Mouse (Mus musculus) left cerebral cortex, postnatal 10 days (tissue): ENCODE results near the gene Gm47429. TPM values are rescaled to one million over a fixed set of nuclear protein-coding genes. Genes with fewer than 3 reads are reported as not detected.
A peak's percentile ranks its signal among the peaks of the same experiment; 100 is the strongest.
"Not testable (repeated sequence)": the region's sequence is repeated elsewhere in the genome, so short reads cannot be mapped to it uniquely, and the experiment has no call there.

Experiments
- DNase-seq, 2 experiments: peaks; one replicate each; pipeline ENCODE4 v3.0.0; 2021 to 2022; ENCODE audit warnings: low spot score in 2 of 2, mixed read lengths in 1 of 2; ENCODE audit errors: extremely low spot score in 1 of 2
- intact Hi-C: fragments of 180-260 bp; cut with DNase I; formaldehyde crosslinking; loops from one replicate; pipeline ENCODE4 v1.15.1; 2025
- total RNA-seq, 2 experiments: library from RNA; stranded (reverse); gene quantifications; 2 replicates each; pipeline ENCODE4 v1.2.3; 2021

Gm47429 gene
- not detected for total RNA-seq

DNA sequence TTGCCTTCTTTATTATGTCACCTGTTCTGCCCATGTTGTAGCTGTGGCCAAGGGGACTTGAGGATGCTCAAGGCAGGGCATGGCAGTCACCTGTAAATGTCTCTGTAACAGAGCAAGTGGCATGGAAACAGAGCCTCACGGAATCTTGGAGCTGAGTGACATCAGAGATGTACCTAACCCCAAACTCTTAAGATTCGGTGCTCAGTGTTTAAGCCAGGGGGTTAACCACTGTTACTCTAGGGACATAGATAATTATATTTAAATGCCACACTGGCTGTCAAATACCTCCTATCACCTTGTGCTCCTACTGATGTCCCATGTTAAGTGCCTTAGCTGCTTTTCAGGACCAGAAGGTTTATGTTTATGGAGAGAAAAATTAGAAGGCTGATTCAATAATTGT, at the start of gene Gm47429:
TSS of gene Gm47429 (minus strand) at position 101 of the 400 bp plus-strand sequence.
- DNase-seq: no peak
- intact Hi-C loops: no loop called here

DNA sequence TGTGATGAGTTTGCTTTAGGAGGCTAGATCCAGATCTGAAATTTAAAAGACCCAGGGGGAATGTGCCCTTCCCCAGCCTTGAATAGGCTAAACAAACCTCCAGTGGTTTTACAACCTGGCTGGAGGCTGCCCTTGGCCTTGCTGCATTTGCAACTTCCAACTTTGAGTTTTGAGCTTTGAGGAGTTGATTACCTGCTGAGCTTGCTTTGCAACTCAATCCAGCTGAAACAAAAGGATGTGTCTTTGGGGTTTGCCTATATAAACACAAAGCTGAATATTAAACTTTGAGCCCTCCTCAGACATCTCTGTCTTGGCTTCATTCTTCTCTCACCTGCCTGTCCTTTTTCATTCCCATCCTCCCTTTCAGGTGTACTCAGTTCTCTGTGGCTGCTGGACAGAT, 44.8 kb upstream of the Gm47429 start:
- DNase-seq, intact Hi-C loops: not testable (repeated sequence)

DNA sequence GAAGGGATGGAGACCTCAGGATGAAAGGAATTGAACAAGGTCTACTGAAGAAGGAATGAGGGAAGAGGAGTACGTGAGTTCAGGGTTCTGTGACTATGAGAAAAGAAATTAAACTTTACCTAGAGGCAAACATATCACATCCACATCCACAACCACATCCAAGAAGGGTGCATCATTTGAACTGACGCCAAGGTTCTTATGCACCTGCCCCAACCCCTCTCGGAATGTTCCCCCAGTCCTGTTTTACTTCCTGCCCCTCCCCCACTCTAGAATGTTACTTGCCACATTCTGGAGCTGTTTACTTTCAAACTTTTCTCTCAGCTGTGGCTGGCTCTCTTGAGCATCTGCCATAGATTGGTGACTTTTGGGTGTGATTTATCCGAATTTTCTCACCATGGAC, 23.3 kb upstream of the Gm47429 start, which contains the start of gene Nutm2:
TSS of gene Nutm2 (plus strand) at position 301 of the 400 bp plus-strand sequence.
- no peak for DNase-seq
- intact Hi-C loops: no loop called here

DNA sequence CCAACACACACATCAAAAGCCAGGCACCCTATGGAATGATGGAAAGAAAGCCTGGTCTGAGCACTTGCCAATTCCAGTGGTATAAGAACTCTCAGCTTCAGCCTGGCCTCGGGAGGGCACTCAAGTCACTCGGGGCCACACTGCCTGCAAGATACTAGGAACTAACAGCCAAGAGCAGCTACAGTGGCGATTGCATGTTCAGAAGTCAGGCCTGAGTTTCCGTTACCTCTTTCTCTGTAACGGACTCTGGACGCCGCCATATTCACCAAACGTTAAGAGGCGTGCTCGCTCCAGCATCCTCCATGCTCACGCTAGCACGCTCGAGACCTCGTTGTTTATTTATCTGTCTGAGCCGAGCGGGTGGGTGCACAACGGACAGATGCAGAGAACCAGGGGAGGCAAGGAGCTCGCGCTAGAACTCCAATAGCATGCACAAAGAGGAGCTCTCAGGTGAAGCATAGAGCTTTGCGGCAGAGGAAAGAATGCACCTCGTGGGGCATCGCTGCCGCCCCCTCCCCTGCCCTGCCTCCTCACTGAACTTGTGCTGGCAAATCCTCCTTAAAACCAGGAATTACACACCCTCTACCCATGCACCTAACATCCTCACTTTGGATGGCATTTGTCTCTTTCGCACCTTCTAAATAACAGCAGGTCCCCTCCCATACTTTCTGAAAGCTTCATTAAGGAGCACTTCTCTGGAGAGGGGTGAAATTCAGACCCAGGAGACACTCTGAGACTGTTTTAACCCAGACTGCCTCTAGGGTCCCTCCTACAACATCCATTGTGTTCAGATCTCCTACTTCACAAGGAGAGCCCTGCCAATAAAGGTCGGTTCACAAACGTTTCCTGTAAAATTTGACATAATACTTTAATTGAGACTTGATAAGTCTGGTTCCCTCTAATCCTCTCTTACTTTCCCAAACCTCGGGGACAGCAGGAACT, 21.2 kb upstream of the Gm47429 start:
- no peak for DNase-seq

DNA sequence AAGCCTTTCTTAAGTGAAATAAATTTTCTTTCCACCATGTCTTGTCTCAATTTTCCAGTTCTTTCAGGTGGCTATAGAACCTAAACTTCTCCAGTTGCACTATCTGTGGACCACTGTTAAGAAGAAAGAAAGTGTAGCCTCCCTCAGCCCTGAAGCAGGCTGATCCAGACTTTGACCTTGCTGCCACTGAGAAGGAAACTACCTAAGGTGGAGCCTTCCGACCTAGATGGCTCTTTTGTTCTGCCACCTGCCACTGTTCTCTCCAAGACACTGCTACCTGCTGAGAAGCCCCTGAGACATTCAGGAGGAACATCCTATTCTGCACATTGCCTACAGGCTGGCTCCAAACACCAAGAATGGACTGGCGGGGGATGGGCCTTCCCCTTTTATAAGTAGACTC, 16.7 kb upstream of the Gm47429 start:
- intact Hi-C loops, DNase-seq: not testable (repeated sequence)

More for the DNA sequence above, 21.2 kb upstream of the Gm47429 start:
- intact Hi-C loops: no loop called here

DNA sequence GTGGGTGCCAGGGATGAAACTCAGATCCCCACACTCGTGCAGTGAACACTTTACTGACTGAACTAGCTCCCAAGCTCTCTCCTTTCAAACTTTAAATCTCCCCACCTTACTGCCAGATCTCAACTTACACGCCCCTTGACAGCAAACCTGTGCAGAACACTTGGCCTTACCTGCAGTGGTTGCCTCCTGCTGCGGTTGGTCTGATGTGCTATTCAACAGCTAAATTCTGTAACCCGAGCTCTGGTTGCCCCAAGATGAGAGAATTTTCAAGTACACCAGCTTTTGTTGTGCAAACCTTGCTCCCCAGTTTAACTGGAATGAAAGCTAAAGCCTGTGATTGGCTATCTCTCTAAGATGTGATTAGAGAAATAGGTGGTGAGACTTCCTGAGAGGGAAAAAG, 9.7 kb upstream of the Gm47429 start:
- DNase-seq: no peak
- intact Hi-C loops: no loop called here

DNA sequence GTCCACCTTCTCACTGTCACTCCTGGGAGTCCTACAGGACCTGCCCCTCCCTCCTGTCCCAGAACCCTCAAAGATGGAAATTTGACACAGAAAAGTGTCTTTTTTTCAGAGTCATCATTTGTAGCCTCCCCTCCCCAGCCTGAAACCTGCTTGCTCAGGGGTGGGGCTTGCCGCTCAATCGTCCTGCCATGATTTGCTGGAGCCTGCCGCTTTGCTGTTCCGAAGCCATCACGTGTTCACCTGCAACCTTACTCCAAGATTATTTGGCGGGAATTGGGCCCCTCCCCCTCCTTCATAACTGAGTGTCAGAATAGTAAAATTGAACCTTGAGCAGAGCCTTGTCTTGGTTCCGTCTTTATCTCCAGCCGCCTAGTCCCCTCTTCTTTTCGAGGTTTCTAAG, 8.6 kb upstream of the Gm47429 start:
- intact Hi-C loops, DNase-seq: not testable (repeated sequence)

DNA sequence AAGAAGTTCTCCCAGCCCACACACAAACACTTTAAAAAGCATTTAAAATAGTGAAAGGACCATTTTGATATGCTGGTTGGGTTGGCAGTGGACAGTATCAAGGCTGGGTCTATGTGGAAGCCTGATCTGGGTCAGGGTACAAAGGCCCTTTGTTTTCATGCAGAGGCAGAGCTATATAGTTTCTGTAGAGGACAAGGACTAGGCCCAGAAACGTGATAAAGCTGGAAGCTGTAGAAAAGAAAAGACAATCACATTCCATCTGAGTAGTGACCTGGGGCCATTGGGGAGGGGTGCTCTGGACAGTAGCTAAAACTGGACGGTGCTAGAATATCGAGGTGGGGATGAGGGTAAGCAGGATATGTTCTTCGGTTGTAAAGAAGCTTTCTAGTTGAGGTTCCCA, 1.5 kb upstream of the Gm47429 start:
- no peak for DNase-seq
- intact Hi-C loops: no loop called here

DNA sequence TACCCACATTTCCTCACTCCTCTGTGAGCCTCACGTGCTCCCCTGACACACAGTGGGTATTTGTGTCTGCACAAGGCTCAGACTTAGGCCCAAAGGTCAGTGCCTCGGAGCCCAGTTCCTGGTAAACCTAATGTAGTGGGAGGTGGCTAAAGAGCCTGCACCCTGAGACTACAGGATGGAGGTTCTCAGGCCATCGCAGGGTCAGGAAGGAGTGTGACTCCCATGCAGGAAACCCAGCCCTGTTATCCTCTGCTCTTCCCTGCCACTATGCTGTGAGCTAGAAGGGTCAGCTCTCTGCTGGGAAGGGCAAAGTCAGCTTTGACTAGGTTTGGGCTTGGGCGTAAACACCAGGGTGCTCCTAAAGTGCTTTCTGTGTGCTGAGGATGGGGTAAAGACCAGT, 17.0 kb downstream of the Gm47429 start:
- intact Hi-C loops: no loop called here
- DNase-seq: no peak

DNA sequence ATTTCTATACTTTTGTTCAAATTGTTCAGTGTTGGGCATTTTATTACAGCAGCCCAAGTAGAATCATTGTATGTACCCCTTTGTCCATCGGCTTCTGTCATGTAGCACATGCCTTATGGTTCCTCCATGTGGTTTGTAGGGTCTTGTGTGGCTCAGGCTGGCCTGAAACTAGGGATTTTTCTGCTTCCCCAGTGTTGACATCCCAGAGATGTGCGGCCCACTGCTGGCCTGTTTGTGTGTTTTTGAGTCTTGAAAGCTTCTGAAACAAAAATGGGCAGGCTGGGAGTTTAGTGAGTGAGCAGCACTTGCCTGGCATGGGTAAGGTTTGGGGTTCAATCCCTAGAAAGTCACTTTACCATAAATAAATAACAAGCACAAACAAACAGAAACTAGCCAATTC, 19.2 kb downstream of the Gm47429 start:
- intact Hi-C loops: no loop called here
- DNase-seq: no peak

DNA sequence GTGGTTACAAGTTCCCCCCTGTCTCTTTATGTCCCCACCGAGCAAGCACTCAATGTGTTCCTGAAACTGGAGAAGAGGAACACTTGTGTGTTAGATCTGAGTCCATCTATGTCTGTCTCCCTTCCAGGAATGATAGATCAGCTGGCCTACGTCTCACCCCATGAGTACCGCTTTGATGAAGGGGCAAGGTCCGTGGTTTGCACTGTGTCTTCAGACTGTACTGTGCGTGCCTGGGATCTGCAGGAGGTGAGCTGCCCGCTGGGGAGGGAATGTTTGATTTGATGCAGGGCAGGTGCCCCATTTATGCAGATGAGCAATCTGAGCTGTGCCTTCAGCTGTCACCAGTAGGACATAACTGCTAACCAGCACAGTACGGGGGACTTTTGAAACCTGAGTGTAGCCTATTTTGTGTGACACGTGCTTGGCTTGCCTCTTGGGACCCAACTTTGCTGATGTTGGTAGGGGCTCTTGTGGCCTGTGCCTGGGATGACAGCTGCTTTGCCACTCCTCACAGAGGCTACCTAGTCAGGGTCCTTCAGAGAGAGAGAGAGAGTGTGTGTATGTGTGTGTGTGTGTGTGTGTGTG, 20.0 kb downstream of the Gm47429 start:
- no peak for DNase-seq
- intact Hi-C loops: no loop called here

DNA sequence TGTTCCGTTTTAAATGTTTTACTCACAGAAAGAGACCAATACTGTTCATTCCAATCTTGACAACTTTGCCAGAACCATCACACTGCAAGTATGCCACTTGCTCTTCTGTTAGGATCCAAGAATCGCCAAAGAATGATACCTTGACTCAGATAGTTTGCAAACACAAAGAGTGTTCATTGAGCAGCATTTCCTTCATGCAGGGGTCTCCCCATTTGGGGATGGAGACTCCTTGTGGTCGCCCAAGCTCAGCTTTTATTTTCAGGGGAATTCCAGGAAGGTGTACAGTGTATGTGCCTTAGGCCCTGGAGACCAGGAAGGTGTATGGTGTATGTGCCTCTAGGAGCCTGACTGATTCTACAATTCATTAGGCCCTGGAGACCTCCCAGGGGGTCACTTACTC, 25.3 kb downstream of the Gm47429 start:
- intact Hi-C loops: no loop called here
- DNase-seq: no peak

DNA sequence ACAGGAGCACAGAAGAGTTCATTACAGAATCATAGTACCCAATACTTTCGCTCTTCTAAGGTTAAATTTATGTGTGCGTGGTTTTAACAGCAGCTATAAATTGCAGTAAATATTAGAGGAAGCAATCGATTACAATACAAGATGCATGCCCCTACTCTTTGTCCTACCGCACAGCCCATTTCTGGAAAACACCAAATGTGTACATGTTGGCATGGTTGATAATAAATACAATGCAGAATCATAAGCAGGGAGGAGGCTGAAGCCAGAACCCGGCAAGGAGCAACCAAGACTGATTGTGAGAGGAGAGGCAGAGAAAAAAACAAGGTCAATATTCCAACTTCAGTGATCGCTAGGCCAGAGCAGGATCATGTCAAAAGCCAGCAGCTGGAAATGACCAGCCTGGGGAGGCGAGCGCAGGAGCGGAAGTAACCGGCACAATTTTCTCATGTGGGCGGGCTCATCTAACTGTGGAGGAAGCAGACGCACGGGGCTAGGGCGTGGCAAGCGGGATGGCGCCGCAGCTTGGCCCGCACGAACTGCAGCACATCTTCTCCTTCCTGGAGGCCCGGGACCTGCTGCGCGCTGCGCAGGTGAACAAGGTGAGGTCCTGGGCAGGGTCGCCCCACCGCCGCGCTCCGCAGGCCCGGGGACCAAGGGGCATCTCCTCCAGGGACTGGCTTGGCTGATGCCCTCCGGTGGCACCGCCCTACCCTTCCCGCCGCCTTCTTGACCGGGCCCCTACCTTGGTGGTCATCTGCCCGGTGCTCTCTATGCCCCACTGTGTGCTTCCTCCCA, 26.1 kb downstream of the Gm47429 start, which contains the start of gene Fbxw17:
TSS of gene Fbxw17 (plus strand) at position 476 of the 795 bp plus-strand sequence.
- peak; percentile 74 to 88 for DNase-seq
- intact Hi-C loops: no loop called here

Other genes starting within 250 kb of the Gm47429 start
- not detected for gene Gm906, start 193.6 kb downstream of the Gm47429 start, total RNA-seq
- 10 to 100 TPM; 24.8 to 25.5 TPM for gene Fbxw17, start 26.0 kb downstream of the Gm47429 start, total RNA-seq
- not detected for gene Nutm2, start 23.4 kb upstream of the Gm47429 start, total RNA-seq
- not detected for gene Gm904, start 199.3 kb upstream of the Gm47429 start, total RNA-seq